Mouse (Mus musculus) granulocyte monocyte progenitor cell, adult 5-6 weeks (primary cell): ENCODE data around the gene Hcrt. TPM values are rescaled to one million over a fixed set of nuclear protein-coding genes. Genes with fewer than 3 reads are reported as not detected.

ENCODE experiments used
- ATAC-seq: replicated peaks from 2 replicates; pipeline ENCODE4 v1.8.0; 2016; ENCODE audit warnings: mild to moderate bottlenecking, moderate TSS enrichment, inconsistent platforms; ENCODE audit not compliant: poor library complexity, severe bottlenecking
- total RNA-seq, 2 experiments: library from RNA; stranded (forward) in 1 of 2; stranded (reverse) in 1 of 2; fragments of 200-712, 200-1000 nt in 1 of 2; fragments of >200 nt in 1 of 2; fragmentation: Nextera tagmentation in 1 of 2; gene quantifications; 2 replicates each; pipeline ENCODE4 v1.2.3; 2014 to 2017

Hcrt gene
- total RNA-seq, 2 experiments from 2014 or later = not detected

- ATAC-seq = no peak
Observed at GRCm38 (mm10) chr11:100714948-100715347, 47.8 kb downstream of the Hcrt start.

GRCm38 (mm10) chr11:100714534-100714915, 48.2 kb downstream of the Hcrt start:
- peak; percentile 58 for ATAC-seq

GRCm38 (mm10) chr11:100713735-100714533, 48.8 kb downstream of the Hcrt start, which contains the start of gene Hspb9:
TSS of gene Hspb9 (plus strand) at chr11:100713850.
- ATAC-seq = peak; percentile 72

GRCm38 (mm10) chr11:100713174-100713573, 49.6 kb downstream of the Hcrt start:
- ATAC-seq = no peak

GRCm38 (mm10) chr11:100711783-100712615, 50.7 kb downstream of the Hcrt start, which contains the start of gene Kat2a:
TSS of gene Kat2a (minus strand) at chr11:100712465.
- peak; percentile 41; the same call in 1 of the 2 replicates for ATAC-seq

Other genes with a start within 250 kb of the Hcrt start
- 93.5 and 98.0 TPM in 2 replicates for gene Acly, start 234.9 kb downstream of the Hcrt start, total RNA-seq (2014; fragmentation: Nextera tagmentation)
- gene Acly, start 234.9 kb downstream of the Hcrt start, total RNA-seq (2017) = 101 and 107 TPM in 2 replicates
- gene Ttc25, start 217.3 kb downstream of the Hcrt start, total RNA-seq (2014; fragmentation: Nextera tagmentation) = 3.7 TPM in 1 of 2 replicates, not detected in the other
- 0.31 TPM in 1 of 2 replicates, not detected in the other for gene Ttc25, start 217.3 kb downstream of the Hcrt start, total RNA-seq (2017)
- gene Cnp, start 188.0 kb downstream of the Hcrt start, total RNA-seq (2014; fragmentation: Nextera tagmentation) = 27.9 and 31.0 TPM in 2 replicates
- 16.2 and 20.9 TPM in 2 replicates for gene Cnp, start 188.0 kb downstream of the Hcrt start, total RNA-seq (2017)
- 30.0 and 34.2 TPM in 2 replicates for gene Nkiras2, start 143.7 kb downstream of the Hcrt start, total RNA-seq (2014; fragmentation: Nextera tagmentation)
- 14.2 and 16.9 TPM in 2 replicates for gene Nkiras2, start 143.7 kb downstream of the Hcrt start, total RNA-seq (2017)
- 80.5 and 129 TPM in 2 replicates for gene Dnajc7, start 142.8 kb downstream of the Hcrt start, total RNA-seq (2014; fragmentation: Nextera tagmentation)
- gene Dnajc7, start 142.8 kb downstream of the Hcrt start, total RNA-seq (2017) = 90.1 and 115 TPM in 2 replicates
- not detected in 2 replicates for gene Zfp385c, start 70.5 kb downstream of the Hcrt start, total RNA-seq (2014; fragmentation: Nextera tagmentation)
- gene Zfp385c, start 70.5 kb downstream of the Hcrt start, total RNA-seq (2017) = 0.26 TPM in 1 of 2 replicates, not detected in the other
- gene Dhx58, start 58.7 kb downstream of the Hcrt start, total RNA-seq (2014; fragmentation: Nextera tagmentation) = 4.7 and 13.9 TPM in 2 replicates
- gene Dhx58, start 58.7 kb downstream of the Hcrt start, total RNA-seq (2017) = 8.2 and 17.3 TPM in 2 replicates
- 50.0 and 54.4 TPM in 2 replicates for gene Kat2a, start 50.5 kb downstream of the Hcrt start, total RNA-seq (2014; fragmentation: Nextera tagmentation)
- 26.0 and 34.5 TPM in 2 replicates for gene Kat2a, start 50.5 kb downstream of the Hcrt start, total RNA-seq (2017)
- not detected in 2 replicates for gene Hspb9, start 49.1 kb downstream of the Hcrt start, total RNA-seq (2014; fragmentation: Nextera tagmentation)
- not detected in 2 replicates for gene Hspb9, start 49.1 kb downstream of the Hcrt start, total RNA-seq (2017)
- 116 and 132 TPM in 2 replicates for gene Rab5c, start 24.7 kb downstream of the Hcrt start, total RNA-seq (2014; fragmentation: Nextera tagmentation)
- gene Rab5c, start 24.7 kb downstream of the Hcrt start, total RNA-seq (2017) = 103 and 113 TPM in 2 replicates
- gene Kcnh4, start 3.0 kb downstream of the Hcrt start, total RNA-seq (2014; fragmentation: Nextera tagmentation) = not detected in 2 replicates
- not detected in 2 replicates for gene Kcnh4, start 3.0 kb downstream of the Hcrt start, total RNA-seq (2017)
- 1.8 and 1.9 TPM in 2 replicates for gene Ghdc, start 8.0 kb upstream of the Hcrt start, total RNA-seq (2014; fragmentation: Nextera tagmentation)
- 3.1 and 3.4 TPM in 2 replicates for gene Ghdc, start 8.0 kb upstream of the Hcrt start, total RNA-seq (2017)
- 35.5 and 40.5 TPM in 2 replicates for gene Stat5b, start 87.8 kb upstream of the Hcrt start, total RNA-seq (2014; fragmentation: Nextera tagmentation)
- gene Stat5b, start 87.8 kb upstream of the Hcrt start, total RNA-seq (2017) = 36.8 and 37.1 TPM in 2 replicates
- gene Stat5a, start 96.4 kb upstream of the Hcrt start, total RNA-seq (2014; fragmentation: Nextera tagmentation) = 33.7 and 36.6 TPM in 2 replicates
- 28.9 and 29.0 TPM in 2 replicates for gene Stat5a, start 96.4 kb upstream of the Hcrt start, total RNA-seq (2017)
- 51.6 and 54.7 TPM in 2 replicates for gene Stat3, start 176.6 kb upstream of the Hcrt start, total RNA-seq (2014; fragmentation: Nextera tagmentation)
- gene Stat3, start 176.6 kb upstream of the Hcrt start, total RNA-seq (2017) = 52.1 and 80.7 TPM in 2 replicates
- gene Cavin1, start 208.0 kb upstream of the Hcrt start, total RNA-seq (2014; fragmentation: Nextera tagmentation) = 1.1 and 1.5 TPM in 2 replicates
- 0.93 and 1.6 TPM in 2 replicates for gene Cavin1, start 208.0 kb upstream of the Hcrt start, total RNA-seq (2017)
- 42.7 and 66.2 TPM in 2 replicates for gene Atp6v0a1, start 246.5 kb upstream of the Hcrt start, total RNA-seq (2014; fragmentation: Nextera tagmentation)
- 16.8 and 17.9 TPM in 2 replicates for gene Atp6v0a1, start 246.5 kb upstream of the Hcrt start, total RNA-seq (2017)